Mouse (Mus musculus) embryonic fibroblast, embryonic 13.5 days (primary cell): ENCODE data around the gene Masp1. TPM values are rescaled to one million over a fixed set of nuclear protein-coding genes. Genes with fewer than 3 reads are reported as not detected.

Experiments
- H3K27ac ChIP-seq: 2 replicates; pipeline ENCODE4 v1.5.1; 2012; ENCODE audit warnings: low read length, control low read depth, inconsistent platforms; ENCODE audit not compliant: insufficient read depth
- H3K4me1 ChIP-seq: 2 replicates; pipeline ENCODE4 v1.6.1; 2011; ENCODE audit warnings: low read length; ENCODE audit not compliant: control insufficient read depth, insufficient read depth
- H3K4me3 ChIP-seq: 2 replicates; pipeline ENCODE4 v1.5.1; 2011; ENCODE audit warnings: mild to moderate bottlenecking, control low read depth, low read length; ENCODE audit not compliant: insufficient read depth
- CTCF ChIP-seq: IDR thresholded peaks from 2 replicates; pipeline ENCODE4 v1.5.1; 2011; ENCODE audit warnings: mild to moderate bottlenecking, control low read depth, low read length, moderate library complexity, borderline replicate concordance; ENCODE audit not compliant: insufficient read depth
- POLR2A ChIP-seq: IDR thresholded peaks from 2 replicates; pipeline ENCODE4 v1.6.1; 2011; ENCODE audit warnings: low read depth, mild to moderate bottlenecking, control low read depth, low read length, moderate library complexity
- polyA plus RNA-seq: library from polyadenylated mRNA; stranded (reverse); fragments of >200 nt; gene quantifications from 2 replicates; pipeline ENCODE4 v1.2.4, GENCODE M21; 2011; ENCODE audit warnings: low read depth; ENCODE audit not compliant: missing spikeins, insufficient read length

Masp1 gene
- polyA plus RNA-seq, 1 experiment, result 46.1 TPM

- Histone ChIP-seq H3K4me3 (no peak overlapping the region), H3K4me1 (peaks cover 21% of the 10 kb centered on the region), H3K27ac (no peak overlapping the region)
- TF ChIP-seq CTCF (no peak), POLR2A (no peak)
These were observed 4.0 kb downstream of the Masp1 start for GRCm38 (mm10) chr16:23516606-23517005.

- TF ChIP-seq POLR2A (no peak), CTCF (no peak)
- Histone ChIP-seq H3K4me1 (peaks cover 17% of the 10 kb centered on the region), H3K4me3 (no peak overlapping the region), H3K27ac (no peak overlapping the region)
These were observed 4.8 kb downstream of the Masp1 start for GRCm38 (mm10) chr16:23515766-23516165.

- Histone ChIP-seq H3K4me1 (peaks cover 17% of the 10 kb centered on the region), H3K4me3 (no peak overlapping the region), H3K27ac (peak overlapping the region; percentile 67)
- no peak for TF ChIP-seq CTCF
- TF ChIP-seq POLR2A, result peak; percentile 21; the same call in 1 of the 2 replicates
These were observed 7.2 kb downstream of the Masp1 start for GRCm38 (mm10) chr16:23513401-23513800.

GRCm38 (mm10) chr16:23511166-23511935 lies 9.3 kb downstream of the Masp1 start:
- peaks cover 8% of the 10 kb centered on the region; the same call in 1 of the 2 replicates for H3K4me1 ChIP-seq
- TF ChIP-seq POLR2A (no peak), CTCF (no peak)
- no peak overlapping the region for H3K27ac ChIP-seq
- no peak overlapping the region for H3K4me3 ChIP-seq

- H3K27ac ChIP-seq, result no peak overlapping the region
- no peak overlapping the region for H3K4me3 ChIP-seq
- H3K4me1 ChIP-seq, result no peaks in the 10 kb centered on the region; the same call in 1 of the 2 replicates
- no peak for TF ChIP-seq CTCF
These were observed 14.5 kb downstream of the Masp1 start for GRCm38 (mm10) chr16:23505904-23506687.

GRCm38 (mm10) chr16:23504320-23504744 lies 16.3 kb downstream of the Masp1 start:
- H3K4me1 ChIP-seq, result peaks cover 3% of the 10 kb centered on the region; the same call in 1 of the 2 replicates
- no peak for TF ChIP-seq CTCF
- TF ChIP-seq POLR2A, result no peak
- no peak overlapping the region for H3K27ac ChIP-seq
- H3K4me3 ChIP-seq, result no peak overlapping the region

GRCm38 (mm10) chr16:23503351-23503750 lies 17.3 kb downstream of the Masp1 start:
- no peak for TF ChIP-seq CTCF
- TF ChIP-seq POLR2A, result no peak
- H3K27ac ChIP-seq, result no peak overlapping the region
- H3K4me1 ChIP-seq, result peaks cover 8% of the 10 kb centered on the region; the same call in 1 of the 2 replicates
- H3K4me3 ChIP-seq, result no peak overlapping the region

- TF ChIP-seq CTCF (no peak), POLR2A (no peak)
- Histone ChIP-seq H3K4me3 (no peak overlapping the region), H3K27ac (no peak overlapping the region), H3K4me1 (peaks cover 8% of the 10 kb centered on the region; the same call in 1 of the 2 replicates)
These were observed 18.1 kb downstream of the Masp1 start for GRCm38 (mm10) chr16:23502478-23502877.

- TF ChIP-seq POLR2A (no peak), CTCF (no peak)
- H3K4me1 ChIP-seq, result peaks cover 12% of the 10 kb centered on the region; the same call in 1 of the 2 replicates
- H3K27ac ChIP-seq, result no peak overlapping the region
These were observed 19.3 kb downstream of the Masp1 start for GRCm38 (mm10) chr16:23501288-23501687.

More at GRCm38 (mm10) chr16:23501288-23501687, 19.3 kb downstream of the Masp1 start:
- H3K4me3 ChIP-seq, result no peak overlapping the region
